Mouse (Mus musculus): ENCODE data around the gene Srsf11. TPM values are rescaled to one million over a fixed set of nuclear protein-coding genes. Genes with fewer than 3 reads are reported as not detected.

Gene Srsf11
- total and polyA plus RNA-seq, 3 experiments = 87.1 to 426 (median 239) TPM

GRCm38 (mm10) chr3:158040755-158041154, 4.3 kb upstream of the Srsf11 start:
- Histone ChIP-seq H3K4me1 (ENCODE audit: insufficient read depth, low read depth, low read length) (peaks cover 17% of the 10 kb centered on the region), H3K4me3 (ENCODE audit: low read depth, low read length) (no peak overlapping the region), H3K9me3 (replicated peaks) (no peaks in the 10 kb centered on the region), H3K36me3 (replicated peaks) (peaks cover 13% of the 10 kb centered on the region), H3K27me3 (ENCODE audit: insufficient read depth, low read length) (no peaks in the 10 kb centered on the region)
- ATAC-seq (ENCODE audit: extremely low read depth, insufficient number of reproducible peaks, low FRiP score, poor library complexity, severe bottlenecking) (no peak), DNase-seq (ENCODE audit: low spot score) (no peak)
- TF ChIP-seq GATA2 (IDR thresholded peaks at IDR 0.05; ENCODE audit: borderline replicate concordance, low read depth, low read length) (no peak), TAL1 (conservative IDR thresholded peaks at IDR 0.05; ENCODE audit: low read depth, low read length) (no peak), POLR2AphosphoS5 (IDR thresholded peaks at IDR 0.05; ENCODE audit: insufficient replicate concordance, low read depth, low read length) (no peak), CTCF (IDR thresholded peaks at IDR 0.05; ENCODE audit: low read depth, low read length) (no peak), GATA1 (IDR thresholded peaks at IDR 0.05; ENCODE audit: borderline replicate concordance, low read length) (no peak)

- TF ChIP-seq GATA2 (IDR thresholded peaks at IDR 0.05; ENCODE audit: borderline replicate concordance, low read depth, low read length) (no peak), CTCF (IDR thresholded peaks at IDR 0.05; ENCODE audit: low read depth, low read length) (no peak), POLR2AphosphoS5 (IDR thresholded peaks at IDR 0.05; ENCODE audit: insufficient replicate concordance, low read depth, low read length) (no peak), GATA1 (IDR thresholded peaks at IDR 0.05; ENCODE audit: borderline replicate concordance, low read length) (no peak), TAL1 (conservative IDR thresholded peaks at IDR 0.05; ENCODE audit: low read depth, low read length) (no peak)
- no peaks in the 10 kb centered on the region for H3K9me3 ChIP-seq (replicated peaks)
- ATAC-seq (ENCODE audit: extremely low read depth, insufficient number of reproducible peaks, low FRiP score, poor library complexity, severe bottlenecking) (no peak), DNase-seq (ENCODE audit: low spot score) (no peak)
- peaks cover 20% of the 10 kb centered on the region for H3K4me1 ChIP-seq (ENCODE audit: insufficient read depth, low read depth, low read length)
- no peak overlapping the region; the same call in 1 of the 2 replicates for H3K4me3 ChIP-seq (ENCODE audit: low read depth, low read length)
- peaks cover 10% of the 10 kb centered on the region for H3K36me3 ChIP-seq (replicated peaks)
- H3K27me3 ChIP-seq (ENCODE audit: insufficient read depth, low read length) = no peaks in the 10 kb centered on the region
Measured at GRCm38 (mm10) chr3:158038106-158038505, 1.7 kb upstream of the Srsf11 start.

DNA sequence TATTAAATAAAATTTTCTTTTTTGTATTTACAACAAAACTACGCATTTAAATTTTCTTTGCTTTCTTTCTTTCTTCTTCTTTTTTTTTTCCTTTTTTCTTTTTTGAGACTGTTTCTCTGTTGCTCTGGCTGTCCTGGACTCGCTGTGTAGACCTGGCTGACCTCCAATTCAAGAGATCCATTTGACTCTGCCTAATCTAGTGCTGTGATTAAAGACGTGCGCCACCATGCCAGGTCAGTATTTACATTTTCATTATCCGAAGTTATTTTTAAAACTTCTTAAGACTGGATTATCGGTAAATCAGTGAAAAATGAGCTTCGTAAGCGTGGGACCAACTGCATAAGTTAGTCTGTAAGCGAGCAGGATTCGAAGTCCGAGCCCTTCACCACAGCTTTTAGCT, 573 bp downstream of the Srsf11 start:
- DNase-seq (ENCODE audit: low spot score) = no peak
- peak overlapping the region; percentile 86 for H3K4me3 ChIP-seq (ENCODE audit: low read depth, low read length)
- peaks cover 8% of the 10 kb centered on the region for H3K36me3 ChIP-seq (replicated peaks)
- no peak for ATAC-seq (ENCODE audit: extremely low read depth, insufficient number of reproducible peaks, low FRiP score, poor library complexity, severe bottlenecking)
- peaks cover 20% of the 10 kb centered on the region for H3K4me1 ChIP-seq (ENCODE audit: insufficient read depth, low read depth, low read length)
- H3K27me3 ChIP-seq (ENCODE audit: insufficient read depth, low read length) = no peaks in the 10 kb centered on the region
- no peaks in the 10 kb centered on the region for H3K9me3 ChIP-seq (replicated peaks)
- TF ChIP-seq GATA2 (IDR thresholded peaks at IDR 0.05; ENCODE audit: borderline replicate concordance, low read depth, low read length) (no peak), POLR2AphosphoS5 (IDR thresholded peaks at IDR 0.05; ENCODE audit: insufficient replicate concordance, low read depth, low read length) (no peak), GATA1 (IDR thresholded peaks at IDR 0.05; ENCODE audit: borderline replicate concordance, low read length) (no peak), CTCF (IDR thresholded peaks at IDR 0.05; ENCODE audit: low read depth, low read length) (no peak), TAL1 (conservative IDR thresholded peaks at IDR 0.05; ENCODE audit: low read depth, low read length) (no peak)

DNA sequence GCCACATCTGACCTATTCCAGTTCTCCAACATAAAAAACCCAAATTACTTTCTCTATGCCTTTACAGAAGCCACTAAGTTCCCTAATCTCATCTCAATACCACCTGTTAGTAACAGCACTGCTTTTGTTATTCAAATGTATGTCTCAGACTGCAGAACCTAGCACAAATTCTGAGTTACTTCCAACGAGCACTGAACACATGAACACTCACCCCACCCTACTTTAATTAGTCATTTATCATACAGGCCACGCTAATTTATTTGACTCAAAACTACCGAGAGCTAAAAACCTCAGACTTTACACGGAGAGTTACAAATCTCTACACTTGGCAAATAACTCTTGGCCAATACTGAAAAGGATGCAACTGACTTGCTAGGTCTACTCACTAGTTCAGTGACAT, 4.3 kb downstream of the Srsf11 start:
- H3K4me3 ChIP-seq (ENCODE audit: low read depth, low read length) = peak overlapping the region; percentile 90
- TF ChIP-seq POLR2AphosphoS5 (IDR thresholded peaks at IDR 0.05; ENCODE audit: insufficient replicate concordance, low read depth, low read length) = no peak
- TF ChIP-seq GATA1 (IDR thresholded peaks at IDR 0.05; ENCODE audit: borderline replicate concordance, low read length) = no peak
- TF ChIP-seq GATA2 (IDR thresholded peaks at IDR 0.05; ENCODE audit: borderline replicate concordance, low read depth, low read length) = no peak
- TF ChIP-seq CTCF (IDR thresholded peaks at IDR 0.05; ENCODE audit: low read depth, low read length) = no peak
- TF ChIP-seq TAL1 (conservative IDR thresholded peaks at IDR 0.05; ENCODE audit: low read depth, low read length) = no peak
- DNase-seq (ENCODE audit: low spot score) (no peak), ATAC-seq (ENCODE audit: extremely low read depth, insufficient number of reproducible peaks, low FRiP score, poor library complexity, severe bottlenecking) (no peak)
- H3K4me1 ChIP-seq (ENCODE audit: insufficient read depth, low read depth, low read length) = peaks cover 19% of the 10 kb centered on the region
- no peaks in the 10 kb centered on the region for H3K27me3 ChIP-seq (ENCODE audit: insufficient read depth, low read length)
- no peaks in the 10 kb centered on the region for H3K9me3 ChIP-seq (replicated peaks)
- H3K36me3 ChIP-seq (replicated peaks) = peaks cover 8% of the 10 kb centered on the region

- TF ChIP-seq POLR2AphosphoS5 (IDR thresholded peaks at IDR 0.05; ENCODE audit: insufficient replicate concordance, low read depth, low read length) (no peak), TAL1 (conservative IDR thresholded peaks at IDR 0.05; ENCODE audit: low read depth, low read length) (no peak), GATA2 (IDR thresholded peaks at IDR 0.05; ENCODE audit: borderline replicate concordance, low read depth, low read length) (no peak), GATA1 (IDR thresholded peaks at IDR 0.05; ENCODE audit: borderline replicate concordance, low read length) (no peak), CTCF (IDR thresholded peaks at IDR 0.05; ENCODE audit: low read depth, low read length) (no peak)
- Histone ChIP-seq H3K9me3 (replicated peaks) (no peaks in the 10 kb centered on the region), H3K4me3 (ENCODE audit: low read depth, low read length) (peak overlapping the region; percentile 90), H3K27me3 (ENCODE audit: insufficient read depth, low read length) (no peaks in the 10 kb centered on the region), H3K4me1 (ENCODE audit: insufficient read depth, low read depth, low read length) (peaks cover 25% of the 10 kb centered on the region), H3K36me3 (replicated peaks) (peaks cover 14% of the 10 kb centered on the region)
- peak; percentile 63 for DNase-seq (ENCODE audit: low spot score)
- peak; percentile 67 for ATAC-seq (ENCODE audit: extremely low read depth, insufficient number of reproducible peaks, low FRiP score, poor library complexity, severe bottlenecking)
Measured at GRCm38 (mm10) chr3:158031371-158031925, 5.0 kb downstream of the Srsf11 start.

DNA sequence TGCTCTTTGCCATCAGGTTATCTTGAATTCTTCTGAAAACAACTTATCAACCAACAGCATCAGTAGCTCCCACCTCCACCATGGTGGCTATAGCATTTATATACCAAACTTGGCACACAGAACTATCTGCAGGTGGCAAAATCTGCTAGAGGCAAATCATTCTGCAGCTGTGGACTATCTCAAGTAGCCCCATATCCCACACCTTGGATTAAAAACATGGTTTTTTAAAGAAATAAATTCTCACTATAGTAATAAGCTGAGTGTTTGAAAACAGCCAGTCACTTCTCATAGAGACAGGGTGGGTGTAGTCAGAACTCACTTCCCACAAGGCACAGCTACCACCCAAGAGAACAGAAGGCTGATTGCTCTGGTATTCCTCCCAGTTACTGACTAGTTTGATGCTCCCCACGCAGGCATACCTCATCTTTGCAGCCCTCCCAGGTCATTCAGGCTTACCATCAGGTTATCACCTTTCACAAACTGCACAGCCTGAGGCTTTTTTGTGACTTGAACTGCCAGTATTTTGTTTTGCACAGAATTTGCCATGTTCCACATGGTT, 26.6 kb downstream of the Srsf11 start:
- TF ChIP-seq TAL1 (conservative IDR thresholded peaks at IDR 0.05; ENCODE audit: low read depth, low read length) (no peak), GATA1 (IDR thresholded peaks at IDR 0.05; ENCODE audit: borderline replicate concordance, low read length) (no peak), CTCF (IDR thresholded peaks at IDR 0.05; ENCODE audit: low read depth, low read length) (no peak), POLR2AphosphoS5 (IDR thresholded peaks at IDR 0.05; ENCODE audit: insufficient replicate concordance, low read depth, low read length) (no peak), GATA2 (IDR thresholded peaks at IDR 0.05; ENCODE audit: borderline replicate concordance, low read depth, low read length) (no peak)
- peaks cover 53% of the 10 kb centered on the region for H3K36me3 ChIP-seq (replicated peaks)
- peaks cover 6% of the 10 kb centered on the region; the same call in 1 of the 2 replicates for H3K4me1 ChIP-seq (ENCODE audit: insufficient read depth, low read depth, low read length)
- DNase-seq (ENCODE audit: low spot score) = no peak
- H3K27me3 ChIP-seq (ENCODE audit: insufficient read depth, low read length) = no peaks in the 10 kb centered on the region
- ATAC-seq (ENCODE audit: extremely low read depth, insufficient number of reproducible peaks, low FRiP score, poor library complexity, severe bottlenecking) = peak; percentile 29; the same call in 1 of the 2 replicates
- H3K9me3 ChIP-seq (replicated peaks) = no peaks in the 10 kb centered on the region
- H3K4me3 ChIP-seq (ENCODE audit: low read depth, low read length) = no peak overlapping the region

Data from G1E (cell line).